Mouse (Mus musculus) kidney, adult 2 months (tissue): ENCODE measurements around the gene Klhl41.

ENCODE experiments used
- CTCF ChIP-seq: fragments of 200-500 bp; conservative IDR thresholded peaks from 2 replicates; pipeline ENCODE4 v1.5.1; 2011; ENCODE audit warnings: low read depth, mild to moderate bottlenecking, control low read depth, low read length, moderate library complexity, mixed read lengths; ENCODE audit not compliant: insufficient read depth, insufficient read length
- POLR2A ChIP-seq: fragments of 200-500 bp; IDR thresholded peaks from one replicate; pipeline ENCODE4 v1.6.1; 2011; ENCODE audit warnings: low read depth, low read length, control low read depth

DNA sequence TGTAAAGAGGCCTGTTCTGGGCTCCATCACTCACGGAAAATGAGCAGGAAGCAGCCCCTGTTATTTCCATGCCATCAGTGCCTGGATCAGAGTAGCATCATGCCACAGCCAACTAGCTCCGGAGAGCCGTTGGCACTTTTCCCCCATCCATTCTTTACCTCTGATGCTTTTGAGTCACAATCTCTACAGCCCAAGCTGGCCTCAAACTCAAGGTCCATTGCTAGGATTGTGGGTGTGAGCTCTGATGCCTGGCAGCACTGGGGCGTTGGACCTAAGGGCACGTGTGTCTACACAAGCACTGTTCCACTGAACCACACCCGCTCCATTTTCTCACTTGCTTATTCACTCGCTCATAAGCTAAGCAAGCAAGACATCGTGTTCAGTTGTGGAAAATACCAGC is 30.5 kb downstream of the Klhl41 start:
- TF ChIP-seq CTCF, result no peak
- TF ChIP-seq POLR2A, result no peak
